Mouse (Mus musculus): ENCODE measurements at regions not wholly inside any gene's neighbourhood (a gene's known extent, or its start where the extent isn't known, plus 50 kb on each side); places are given as distances from the start of the nearest gene placed in this dataset.

- Histone ChIP-seq H3K4me3 (ENCODE audit: insufficient read depth, low read length) (no peak overlapping the region), H3K4me1 (ENCODE audit: control insufficient read depth, insufficient read depth, low read length) (peaks cover 9% of the 10 kb centered on the region), H3K27ac (ENCODE audit: insufficient read depth, low read depth, low read length) (peak overlapping the region; percentile 46; the same call in 1 of the 2 replicates)
- no peak for TF ChIP-seq POLR2A (IDR thresholded peaks at IDR 0.05; ENCODE audit: borderline replicate concordance, low read depth, low read length)
- TF ChIP-seq CTCF (IDR thresholded peaks at IDR 0.05; ENCODE audit: low read depth, low read length), result no peak
Observed at GRCm38 (mm10) chr1:13873925-13874324, 2219.2 kb downstream of the 4930444P10Rik start.

GRCm38 (mm10) chr1:13872536-13872935, 2220.6 kb downstream of the 4930444P10Rik start:
- no peak overlapping the region for H3K4me3 ChIP-seq (ENCODE audit: insufficient read depth, low read length)
- TF ChIP-seq CTCF (IDR thresholded peaks at IDR 0.05; ENCODE audit: low read depth, low read length) (no peak), POLR2A (IDR thresholded peaks at IDR 0.05; ENCODE audit: borderline replicate concordance, low read depth, low read length) (no peak)
- H3K27ac ChIP-seq (ENCODE audit: insufficient read depth, low read depth, low read length), result no peak overlapping the region
- peaks cover 6% of the 10 kb centered on the region for H3K4me1 ChIP-seq (ENCODE audit: control insufficient read depth, insufficient read depth, low read length)

DNA sequence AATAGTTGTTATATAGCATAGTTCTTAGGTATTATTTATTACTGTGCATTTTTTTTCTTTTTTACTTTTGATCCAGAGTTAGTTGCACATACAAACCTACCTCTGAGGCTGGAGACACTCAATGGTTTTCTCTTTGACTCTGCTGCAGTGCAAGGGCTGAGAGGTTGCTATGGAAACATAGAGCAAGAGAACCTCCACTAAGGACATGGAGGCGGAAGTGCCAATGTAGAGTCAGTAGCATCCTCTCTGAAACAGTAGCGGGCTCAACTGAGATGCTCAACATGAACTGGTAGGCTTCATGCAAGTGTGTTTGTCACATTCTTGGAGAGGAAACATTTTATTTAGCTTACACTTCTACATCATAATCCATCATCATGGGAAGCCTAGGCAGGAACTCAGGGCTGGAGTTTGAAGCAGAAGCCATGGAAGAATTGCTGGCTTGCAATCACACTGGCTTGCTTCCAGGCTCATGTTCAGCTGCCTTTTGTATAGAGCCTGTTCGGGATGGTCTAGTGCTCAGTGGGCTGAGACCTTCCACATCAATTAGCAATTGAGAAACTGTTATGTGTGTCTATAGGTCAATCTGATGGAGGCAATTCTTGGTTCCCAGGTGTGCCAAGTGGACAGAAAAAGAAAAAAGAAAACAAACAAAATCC, 2222.4 kb downstream of the 4930444P10Rik start:
- Histone ChIP-seq H3K27ac (ENCODE audit: insufficient read depth, low read depth, low read length) (no peak overlapping the region), H3K4me1 (ENCODE audit: control insufficient read depth, insufficient read depth, low read length) (peaks cover 6% of the 10 kb centered on the region), H3K4me3 (ENCODE audit: insufficient read depth, low read length) (no peak overlapping the region)
- TF ChIP-seq POLR2A (IDR thresholded peaks at IDR 0.05; ENCODE audit: borderline replicate concordance, low read depth, low read length) (no peak), CTCF (IDR thresholded peaks at IDR 0.05; ENCODE audit: low read depth, low read length) (no peak)

DNA sequence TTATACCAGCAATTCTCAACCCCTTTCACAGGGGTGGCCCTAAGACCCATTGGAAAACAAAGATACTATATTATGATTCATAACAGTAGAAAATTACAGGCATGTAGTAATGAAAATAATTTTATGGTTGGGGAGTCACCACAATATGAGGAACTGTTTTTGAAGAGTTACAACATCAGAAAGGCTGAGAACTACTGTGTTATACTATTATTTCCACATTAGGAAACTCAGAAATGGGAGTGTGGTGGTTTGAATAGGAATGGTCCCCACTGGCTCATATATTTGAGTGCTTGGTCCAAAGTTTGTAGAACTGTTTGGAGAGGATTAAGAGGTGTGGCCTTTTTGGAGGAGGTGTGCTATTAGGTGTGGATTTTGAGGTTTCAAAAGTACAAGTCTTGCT, 2227.4 kb downstream of the 4930444P10Rik start:
- Histone ChIP-seq H3K4me1 (ENCODE audit: control insufficient read depth, insufficient read depth, low read length) (peaks cover 11% of the 10 kb centered on the region), H3K27ac (ENCODE audit: insufficient read depth, low read depth, low read length) (no peak overlapping the region), H3K4me3 (ENCODE audit: insufficient read depth, low read length) (no peak overlapping the region)
- TF ChIP-seq POLR2A (IDR thresholded peaks at IDR 0.05; ENCODE audit: borderline replicate concordance, low read depth, low read length), result no peak
- no peak for TF ChIP-seq CTCF (IDR thresholded peaks at IDR 0.05; ENCODE audit: low read depth, low read length)

GRCm38 (mm10) chr1:13863712-13864111, 2229.4 kb downstream of the 4930444P10Rik start:
- TF ChIP-seq CTCF (IDR thresholded peaks at IDR 0.05; ENCODE audit: low read depth, low read length), result no peak
- no peak for TF ChIP-seq POLR2A (IDR thresholded peaks at IDR 0.05; ENCODE audit: borderline replicate concordance, low read depth, low read length)
- Histone ChIP-seq H3K4me3 (ENCODE audit: insufficient read depth, low read length) (no peak overlapping the region), H3K27ac (ENCODE audit: insufficient read depth, low read depth, low read length) (no peak overlapping the region), H3K4me1 (ENCODE audit: control insufficient read depth, insufficient read depth, low read length) (peaks cover 11% of the 10 kb centered on the region)

DNA sequence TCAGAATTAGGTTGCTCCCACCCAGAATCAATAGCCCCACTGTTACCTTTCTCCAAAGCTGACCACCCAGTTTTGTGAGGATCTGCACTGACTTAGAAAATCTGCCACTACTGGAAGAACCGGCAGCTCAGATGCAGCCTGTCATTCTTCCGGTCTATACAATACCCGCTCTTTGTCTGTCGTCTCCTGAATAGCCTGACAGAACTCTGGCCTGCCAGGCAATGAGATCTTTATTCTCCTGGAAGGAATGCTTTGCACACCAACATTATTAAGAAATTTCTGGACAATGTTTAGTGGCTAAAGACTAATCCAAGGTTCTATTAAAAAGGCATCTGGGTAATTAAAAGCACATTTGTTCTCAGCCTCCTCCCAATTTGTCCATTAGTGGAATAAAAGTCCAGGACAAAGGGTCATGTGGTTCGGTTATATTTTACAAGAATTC, 2232.0 kb downstream of the 4930444P10Rik start:
- no peak overlapping the region for H3K27ac ChIP-seq (ENCODE audit: insufficient read depth, low read depth, low read length)
- TF ChIP-seq POLR2A (IDR thresholded peaks at IDR 0.05; ENCODE audit: borderline replicate concordance, low read depth, low read length) (no peak), CTCF (IDR thresholded peaks at IDR 0.05; ENCODE audit: low read depth, low read length) (no peak)

DNA sequence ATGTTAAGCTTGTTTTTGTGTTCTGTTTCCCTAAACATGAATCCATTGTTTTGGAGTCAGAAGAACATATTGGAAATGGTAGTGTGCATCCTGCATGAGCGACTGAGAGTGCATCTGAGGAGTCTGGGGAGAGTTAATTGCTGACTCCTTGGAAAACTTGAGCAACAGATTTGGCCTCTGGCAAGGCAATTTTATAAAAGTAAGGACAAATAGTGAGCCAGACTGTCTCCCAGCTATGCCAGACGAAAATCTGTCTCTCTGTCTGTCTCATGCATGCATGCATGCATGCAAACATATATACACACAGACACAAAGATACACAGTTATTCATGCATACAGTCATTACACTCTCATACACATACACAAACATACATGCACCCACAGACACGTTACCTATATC, 2232.7 kb downstream of the 4930444P10Rik start:
- Histone ChIP-seq H3K4me3 (ENCODE audit: insufficient read depth, low read length) (no peak overlapping the region), H3K27ac (ENCODE audit: insufficient read depth, low read depth, low read length) (no peak overlapping the region), H3K4me1 (ENCODE audit: control insufficient read depth, insufficient read depth, low read length) (peaks cover 11% of the 10 kb centered on the region)
- no peak for TF ChIP-seq CTCF (IDR thresholded peaks at IDR 0.05; ENCODE audit: low read depth, low read length)
- TF ChIP-seq POLR2A (IDR thresholded peaks at IDR 0.05; ENCODE audit: borderline replicate concordance, low read depth, low read length), result no peak

More for the DNA sequence above, 2232.0 kb downstream of the 4930444P10Rik start:
- H3K4me3 ChIP-seq (ENCODE audit: insufficient read depth, low read length), result no peak overlapping the region
- H3K4me1 ChIP-seq (ENCODE audit: control insufficient read depth, insufficient read depth, low read length), result peaks cover 11% of the 10 kb centered on the region

DNA sequence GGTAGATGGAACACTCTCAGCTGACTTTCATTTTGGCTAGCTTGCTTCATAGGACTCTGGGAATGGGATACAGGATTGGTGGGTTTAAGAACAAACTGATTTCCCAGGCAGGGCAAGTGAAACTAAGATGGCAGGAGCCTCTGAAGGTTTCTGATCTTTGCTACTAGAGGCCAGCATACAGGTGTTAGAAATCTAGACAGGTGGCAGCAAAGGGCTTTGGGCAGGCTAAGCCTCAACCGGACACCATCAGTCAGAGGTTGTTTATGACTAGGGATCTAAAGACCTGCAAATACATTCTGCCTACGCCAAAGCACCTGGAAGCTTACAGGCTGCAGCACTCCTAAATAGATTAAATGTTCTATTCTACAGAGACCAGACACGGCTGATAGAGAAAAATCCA, 2233.4 kb downstream of the 4930444P10Rik start:
- TF ChIP-seq POLR2A (IDR thresholded peaks at IDR 0.05; ENCODE audit: borderline replicate concordance, low read depth, low read length) (no peak), CTCF (IDR thresholded peaks at IDR 0.05; ENCODE audit: low read depth, low read length) (no peak)
- Histone ChIP-seq H3K4me1 (ENCODE audit: control insufficient read depth, insufficient read depth, low read length) (peaks cover 11% of the 10 kb centered on the region), H3K4me3 (ENCODE audit: insufficient read depth, low read length) (no peak overlapping the region), H3K27ac (ENCODE audit: insufficient read depth, low read depth, low read length) (no peak overlapping the region)

DNA sequence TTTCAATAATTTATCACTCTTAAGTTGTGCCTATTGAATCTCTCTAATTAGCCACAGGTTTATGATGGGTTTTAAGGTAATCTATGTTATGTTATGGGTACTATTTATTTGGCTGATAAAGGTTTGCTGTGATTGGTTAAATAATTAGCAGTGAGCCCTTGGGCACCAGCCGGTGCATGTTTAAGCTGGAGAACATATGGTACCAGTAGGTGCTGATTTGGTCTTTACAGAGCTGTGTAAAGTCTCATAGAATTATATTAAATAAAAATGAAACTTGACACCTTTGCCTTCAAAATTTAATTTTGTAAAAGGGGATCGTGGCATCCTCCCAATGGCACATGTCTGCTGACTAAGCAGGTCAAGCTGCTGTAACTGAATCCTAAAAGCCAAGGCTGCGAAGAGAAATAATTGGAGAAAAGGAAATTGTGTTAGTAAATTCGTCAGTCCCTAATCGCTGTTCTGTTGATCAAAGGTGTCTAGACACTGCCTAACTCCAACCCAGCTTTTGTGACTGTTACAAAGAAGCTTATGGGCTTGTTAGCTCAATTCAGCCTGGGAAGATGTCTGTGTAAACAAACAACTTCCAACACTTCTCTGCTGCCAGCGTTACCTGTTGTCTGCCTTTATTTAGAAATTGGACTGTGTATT, 2234.6 kb downstream of the 4930444P10Rik start:
- H3K27ac ChIP-seq (ENCODE audit: insufficient read depth, low read depth, low read length), result no peak overlapping the region
- no peak for TF ChIP-seq CTCF (IDR thresholded peaks at IDR 0.05; ENCODE audit: low read depth, low read length)
- no peak for TF ChIP-seq POLR2A (IDR thresholded peaks at IDR 0.05; ENCODE audit: borderline replicate concordance, low read depth, low read length)
- no peak overlapping the region for H3K4me3 ChIP-seq (ENCODE audit: insufficient read depth, low read length)
- H3K4me1 ChIP-seq (ENCODE audit: control insufficient read depth, insufficient read depth, low read length), result no peaks in the 10 kb centered on the region

DNA sequence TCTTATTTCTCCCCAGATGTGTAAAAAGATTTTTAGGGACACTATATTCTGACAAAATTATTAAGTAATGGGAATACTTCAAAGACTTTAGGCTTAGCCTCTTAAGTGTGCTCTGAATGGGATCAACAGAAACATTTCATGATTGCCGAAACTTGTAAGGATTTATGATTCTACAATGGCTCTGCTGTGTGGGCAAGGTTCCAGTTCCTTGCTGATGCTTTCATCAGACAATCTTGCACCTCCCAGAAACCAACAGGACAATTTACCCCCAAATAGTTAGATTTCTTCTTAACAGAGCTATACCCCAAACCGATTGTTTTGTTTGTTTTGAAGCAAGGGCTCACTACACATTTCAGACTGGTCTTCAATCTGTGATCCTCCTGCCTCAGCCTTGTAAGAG, 2236.1 kb downstream of the 4930444P10Rik start:
- no peak overlapping the region for H3K4me3 ChIP-seq (ENCODE audit: insufficient read depth, low read length)
- H3K27ac ChIP-seq (ENCODE audit: insufficient read depth, low read depth, low read length), result no peak overlapping the region
- H3K4me1 ChIP-seq (ENCODE audit: control insufficient read depth, insufficient read depth, low read length), result no peaks in the 10 kb centered on the region
- no peak for TF ChIP-seq CTCF (IDR thresholded peaks at IDR 0.05; ENCODE audit: low read depth, low read length)
- TF ChIP-seq POLR2A (IDR thresholded peaks at IDR 0.05; ENCODE audit: borderline replicate concordance, low read depth, low read length), result no peak

Data from bone marrow macrophage, adult 2 months (primary cell).